8 mouse cellular contexts compared by ENCODE assay signal in the genomic region with DNA sequence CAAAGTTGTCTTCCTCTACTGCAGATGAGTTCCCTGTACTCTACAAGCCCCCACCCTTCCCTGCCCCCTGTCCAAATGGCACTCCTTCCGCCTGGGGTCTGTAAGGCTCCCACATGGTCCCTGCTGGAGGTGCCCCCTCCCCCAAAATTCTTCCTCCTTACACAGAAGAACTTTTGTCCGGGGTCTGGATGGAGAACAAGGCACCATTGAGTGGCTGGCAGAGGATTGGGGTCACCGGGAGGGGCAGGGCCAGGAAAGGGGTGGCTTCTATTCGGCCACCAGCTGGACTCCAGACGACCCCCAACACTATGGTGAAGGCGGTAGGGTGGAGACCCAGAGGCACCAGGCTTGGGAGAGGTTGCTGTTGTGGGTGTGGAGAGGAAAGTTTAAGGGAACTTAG. TPM values are rescaled to one million over a fixed set of nuclear protein-coding genes. Genes with fewer than 3 reads are reported as not detected.
DNase-seq lines count a peak whose midpoint lies in the region; ATAC-seq lines count a peak whose summit lies in the region.

No protein-coding gene starts in this region.

- ATAC-seq in kidney, embryonic 14.5 days (ENCODE audit: low FRiP score, low TSS enrichment), result 0 out of 2 replicates have a peak, but pooled peaks have one; percentile 28
- peak; percentile 52; the same call in 1 of the 2 replicates for ATAC-seq in limb, embryonic 12.5 days (ENCODE audit: insufficient number of reproducible peaks, insufficient read depth, low FRiP score, low TSS enrichment, low read depth)
- no peak for ATAC-seq in liver, embryonic 12.5 days
- no peak for ATAC-seq in megakaryocyte-erythroid progenitor cell, adult 5-6 weeks (replicated peaks; ENCODE audit: low FRiP score, low TSS enrichment, poor library complexity, severe bottlenecking)

- no peak overlapping the region for H3K9ac ChIP-seq in kidney, embryonic 14.5 days (ENCODE audit: low read depth, low read length)
- H3K9ac ChIP-seq in limb, embryonic 12.5 days (replicated peaks), result no peak overlapping the region
- H3K9ac ChIP-seq in liver, embryonic 12.5 days, result no peak overlapping the region

- H3K27me3 ChIP-seq in kidney, embryonic 14.5 days (ENCODE audit: control insufficient read depth, insufficient read depth, low read length), result no peaks in the 10 kb centered on the region
- H3K27me3 ChIP-seq in embryonic facial prominence, embryonic 10.5 days (replicated peaks; ENCODE audit: low read depth, poor library complexity, severe bottlenecking), result no peaks in the 10 kb centered on the region
- H3K27me3 ChIP-seq in limb, embryonic 12.5 days, result no peaks in the 10 kb centered on the region
- no peaks in the 10 kb centered on the region for H3K27me3 ChIP-seq in liver, embryonic 12.5 days (replicated peaks)

- H3K4me1 ChIP-seq in kidney, embryonic 14.5 days (ENCODE audit: control insufficient read depth, insufficient read depth, low read length), result peaks cover 6% of the 10 kb centered on the region; the same call in 1 of the 2 replicates
- peaks cover 27% of the 10 kb centered on the region for H3K4me1 ChIP-seq in embryonic facial prominence, embryonic 10.5 days
- peaks cover 18% of the 10 kb centered on the region for H3K4me1 ChIP-seq in limb, embryonic 12.5 days (replicated peaks)
- no peaks in the 10 kb centered on the region for H3K4me1 ChIP-seq in liver, embryonic 12.5 days

- no peak overlapping the region for H3K4me2 ChIP-seq in kidney, embryonic 14.5 days (replicated peaks; ENCODE audit: low read depth, low read length)
- H3K4me2 ChIP-seq in limb, embryonic 12.5 days, result no peak overlapping the region
- H3K4me2 ChIP-seq in liver, embryonic 12.5 days, result no peak overlapping the region

- 69% methylated on average over 6 of the region's 6 CpGs for WGBS in kidney, embryonic 14.5 days
- WGBS in embryonic facial prominence, embryonic 10.5 days, result 27% methylated on average over 6 of the region's 6 CpGs
- 51% methylated on average over 6 of the region's 6 CpGs for WGBS in limb, embryonic 12.5 days
- 39% methylated on average over 6 of the region's 6 CpGs for WGBS in liver, embryonic 12.5 days (ENCODE audit: insufficient replicate concordance)

- DNase-seq in kidney, adult 18-20 months, result no peak
- DNase-seq in embryonic facial prominence, embryonic 10.5 days (ENCODE audit: low spot score), result peak; percentile 43
- peak; percentile 40 for DNase-seq in forelimb bud, embryonic 11.5 days (ENCODE audit: low read depth, low spot score)
- DNase-seq in MN1 (ENCODE audit: low spot score), result no peak

- no peak overlapping the region for H3K4me3 ChIP-seq in kidney, embryonic 14.5 days (ENCODE audit: low read length)
- no peak overlapping the region for H3K4me3 ChIP-seq in embryonic facial prominence, embryonic 10.5 days
- H3K4me3 ChIP-seq in limb, embryonic 12.5 days (replicated peaks), result no peak overlapping the region
- no peak overlapping the region for H3K4me3 ChIP-seq in liver, embryonic 12.5 days

- no peaks in the 10 kb centered on the region for H3K9me3 ChIP-seq in kidney, embryonic 14.5 days (ENCODE audit: control insufficient read depth, low read length)
- no peaks in the 10 kb centered on the region for H3K9me3 ChIP-seq in embryonic facial prominence, embryonic 10.5 days
- peaks cover 2% of the 10 kb centered on the region; the same call in 1 of the 2 replicates for H3K9me3 ChIP-seq in limb, embryonic 12.5 days
- no peaks in the 10 kb centered on the region for H3K9me3 ChIP-seq in liver, embryonic 12.5 days (replicated peaks)

- H3K27ac ChIP-seq in kidney, embryonic 14.5 days (ENCODE audit: low read depth, low read length), result no peak overlapping the region
- H3K27ac ChIP-seq in embryonic facial prominence, embryonic 10.5 days (replicated peaks), result peak overlapping the region; percentile 69
- peak overlapping the region; percentile 62 for H3K27ac ChIP-seq in limb, embryonic 12.5 days
- no peak overlapping the region for H3K27ac ChIP-seq in liver, embryonic 12.5 days

- H3K36me3 ChIP-seq in kidney, embryonic 14.5 days (ENCODE audit: control insufficient read depth, insufficient read depth, low read length), result no peaks in the 10 kb centered on the region
- no peaks in the 10 kb centered on the region for H3K36me3 ChIP-seq in embryonic facial prominence, embryonic 10.5 days (replicated peaks)
- no peaks in the 10 kb centered on the region for H3K36me3 ChIP-seq in limb, embryonic 12.5 days
- H3K36me3 ChIP-seq in liver, embryonic 12.5 days, result no peaks in the 10 kb centered on the region

RNA-seq across cellular contexts. Expression of gene Fxyd3, which starts 1.0 kb away (rescaled TPM):
- 13.4 and 18.2 TPM in 2 replicates for polyA plus RNA-seq in kidney, embryonic 14.5 days (2014; fragmentation: Nextera tagmentation; extraction: Ambion mirVana)
- polyA plus RNA-seq in embryonic facial prominence, embryonic 10.5 days (2016; fragmentation: Nextera tagmentation; extraction: Ambion mirVana), result 7.5 and 8.8 TPM in 2 replicates
- polyA plus RNA-seq in limb, embryonic 12.5 days (2016; fragmentation: Nextera tagmentation; extraction: Ambion mirVana), result 18.3 and 19.2 TPM in 2 replicates
- 0.67 and 0.86 TPM in 2 replicates for polyA plus RNA-seq in liver, embryonic 12.5 days (2016; fragmentation: Nextera tagmentation; extraction: Ambion mirVana)
- total RNA-seq in megakaryocyte-erythroid progenitor cell, adult 5-6 weeks (2014; fragmentation: Nextera tagmentation), result not detected in 2 replicates
- total RNA-seq in megakaryocyte-erythroid progenitor cell, adult 5-6 weeks (2017), result not detected in 2 replicates

RNA-seq across cellular contexts. Expression of gene Lgi4, which starts 18.3 kb away (rescaled TPM):
- polyA plus RNA-seq in kidney, embryonic 14.5 days (2014; fragmentation: Nextera tagmentation; extraction: Ambion mirVana), result 0.47 TPM in 1 of 2 replicates, not detected in the other
- polyA plus RNA-seq in embryonic facial prominence, embryonic 10.5 days (2016; fragmentation: Nextera tagmentation; extraction: Ambion mirVana), result 2.5 and 2.8 TPM in 2 replicates
- 0.61 and 0.87 TPM in 2 replicates for polyA plus RNA-seq in limb, embryonic 12.5 days (2016; fragmentation: Nextera tagmentation; extraction: Ambion mirVana)
- polyA plus RNA-seq in liver, embryonic 12.5 days (2016; fragmentation: Nextera tagmentation; extraction: Ambion mirVana), result 0.06 and 0.19 TPM in 2 replicates
- total RNA-seq in megakaryocyte-erythroid progenitor cell, adult 5-6 weeks (2014; fragmentation: Nextera tagmentation), result not detected in 2 replicates
- not detected in 2 replicates for total RNA-seq in megakaryocyte-erythroid progenitor cell, adult 5-6 weeks (2017)

RNA-seq across cellular contexts. Expression of gene Fxyd1, which starts 20.5 kb away (rescaled TPM):
- polyA plus RNA-seq in kidney, embryonic 14.5 days (2014; fragmentation: Nextera tagmentation; extraction: Ambion mirVana), result 29.8 and 46.3 TPM in 2 replicates
- 9.8 and 12.2 TPM in 2 replicates for polyA plus RNA-seq in embryonic facial prominence, embryonic 10.5 days (2016; fragmentation: Nextera tagmentation; extraction: Ambion mirVana)
- 23.6 and 28.2 TPM in 2 replicates for polyA plus RNA-seq in limb, embryonic 12.5 days (2016; fragmentation: Nextera tagmentation; extraction: Ambion mirVana)
- polyA plus RNA-seq in liver, embryonic 12.5 days (2016; fragmentation: Nextera tagmentation; extraction: Ambion mirVana), result 28.2 and 28.3 TPM in 2 replicates
- total RNA-seq in megakaryocyte-erythroid progenitor cell, adult 5-6 weeks (2014; fragmentation: Nextera tagmentation), result not detected in 2 replicates
- not detected in 2 replicates for total RNA-seq in megakaryocyte-erythroid progenitor cell, adult 5-6 weeks (2017)

RNA-seq across cellular contexts. Expression of gene Fxyd7, which starts 26.2 kb away (rescaled TPM):
- 8.0 and 9.5 TPM in 2 replicates for polyA plus RNA-seq in kidney, embryonic 14.5 days (2014; fragmentation: Nextera tagmentation; extraction: Ambion mirVana)
- 0.55 and 3.1 TPM in 2 replicates for polyA plus RNA-seq in embryonic facial prominence, embryonic 10.5 days (2016; fragmentation: Nextera tagmentation; extraction: Ambion mirVana)
- polyA plus RNA-seq in limb, embryonic 12.5 days (2016; fragmentation: Nextera tagmentation; extraction: Ambion mirVana), result 9.7 and 10.6 TPM in 2 replicates
- 0.45 and 0.55 TPM in 2 replicates for polyA plus RNA-seq in liver, embryonic 12.5 days (2016; fragmentation: Nextera tagmentation; extraction: Ambion mirVana)
- not detected in 2 replicates for total RNA-seq in megakaryocyte-erythroid progenitor cell, adult 5-6 weeks (2014; fragmentation: Nextera tagmentation)
- total RNA-seq in megakaryocyte-erythroid progenitor cell, adult 5-6 weeks (2017), result not detected in 2 replicates

RNA-seq across cellular contexts. Expression of gene Fxyd5, which starts 35.2 kb away (rescaled TPM):
- polyA plus RNA-seq in kidney, embryonic 14.5 days (2014; fragmentation: Nextera tagmentation; extraction: Ambion mirVana), result 23.3 and 25.8 TPM in 2 replicates
- 9.1 and 9.5 TPM in 2 replicates for polyA plus RNA-seq in embryonic facial prominence, embryonic 10.5 days (2016; fragmentation: Nextera tagmentation; extraction: Ambion mirVana)
- 9.9 and 10.3 TPM in 2 replicates for polyA plus RNA-seq in limb, embryonic 12.5 days (2016; fragmentation: Nextera tagmentation; extraction: Ambion mirVana)
- 19.0 and 22.3 TPM in 2 replicates for polyA plus RNA-seq in liver, embryonic 12.5 days (2016; fragmentation: Nextera tagmentation; extraction: Ambion mirVana)
- total RNA-seq in megakaryocyte-erythroid progenitor cell, adult 5-6 weeks (2014; fragmentation: Nextera tagmentation), result 27.6 and 29.5 TPM in 2 replicates
- 41.7 and 47.6 TPM in 2 replicates for total RNA-seq in megakaryocyte-erythroid progenitor cell, adult 5-6 weeks (2017)

Comparison
In these comparisons a context has a peak if more than half of its experiments do, and no peak if none do; other contexts are left out.
1. ATAC-seq: peak in kidney, embryonic 14.5 days (single experiment) and limb, embryonic 12.5 days (single experiment); none in liver, embryonic 12.5 days (single experiment) and megakaryocyte-erythroid progenitor cell, adult 5-6 weeks (single experiment).
2. H3K27ac ChIP-seq: peak in embryonic facial prominence, embryonic 10.5 days (single experiment) and limb, embryonic 12.5 days (single experiment); none in kidney, embryonic 14.5 days (single experiment) and liver, embryonic 12.5 days (single experiment).
3. DNase-seq: peak in embryonic facial prominence, embryonic 10.5 days (single experiment) and forelimb bud, embryonic 11.5 days (single experiment); none in kidney, adult 18-20 months (single experiment) and MN1 (single experiment).